29 mouse cellular contexts compared by ENCODE assay signal in the genomic region with DNA sequence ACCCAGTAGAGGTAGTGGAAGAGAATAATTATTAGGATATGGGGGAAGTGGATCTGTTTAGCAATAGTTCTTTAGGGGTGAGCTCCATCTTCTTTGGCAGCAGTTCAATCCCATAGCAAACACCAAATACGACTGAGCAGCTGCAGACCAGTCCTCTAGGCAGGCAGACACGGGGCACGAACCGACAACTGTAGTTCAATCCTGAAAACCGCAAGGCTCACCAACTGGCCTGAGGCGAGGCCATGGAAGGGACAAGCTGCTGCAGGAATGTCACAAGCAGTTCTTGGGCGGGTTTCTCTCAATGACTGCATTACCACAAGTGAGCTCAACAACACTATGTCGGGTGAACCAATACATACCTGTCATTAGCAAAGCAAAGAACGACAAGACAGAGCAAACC. TPM values are rescaled to one million over a fixed set of nuclear protein-coding genes. Genes with fewer than 3 reads are reported as not detected.
"Had no signal": no experiment of that assay in that cellular context is flagged by ENCODE, and none has a peak within 500 bp of the region (broad histone marks: within the 10 kb centered on the region; RNA-seq: fewer than 3 reads in every experiment).

No protein-coding gene starts in this region.

- H3K4me3 ChIP-seq: heart, embryonic 10.5 days; heart, embryonic 12.5 days; heart, embryonic 13.5 days; heart, embryonic 15.5 days; hindbrain, embryonic 10.5 days; hindbrain, embryonic 12.5 days; hindbrain, embryonic 13.5 days; hindbrain, embryonic 15.5 days; intestine, embryonic 15.5 days; kidney, embryonic 15.5 days; layer of hippocampus, adult 2 months had no signal

- H3K36me3 ChIP-seq: heart, embryonic 10.5 days; heart, embryonic 12.5 days; heart, embryonic 13.5 days; heart, embryonic 15.5 days; hindbrain, embryonic 10.5 days; hindbrain, embryonic 12.5 days; hindbrain, embryonic 13.5 days; hindbrain, embryonic 15.5 days; intestine, embryonic 15.5 days; kidney, embryonic 15.5 days had no signal

- DNase-seq: heart, postnatal 10 days; heart, postnatal 14 days; heart, postnatal 36 days; heart, postnatal 4 days; kidney, adult 11 months; kidney, adult 18-20 months; kidney, adult 2 months; kidney, adult 8-10 months; kidney, adult 9 months; kidney, postnatal 10 days; kidney, postnatal 14 days; kidney, postnatal 36 days; kidney, postnatal 4 days; layer of hippocampus, adult 9-11 months; layer of hippocampus, postnatal 36 days had no signal

- H3K4me2 ChIP-seq: heart, embryonic 11.5 days; heart, embryonic 12.5 days; heart, embryonic 13.5 days; heart, embryonic 15.5 days; hindbrain, embryonic 12.5 days; hindbrain, embryonic 13.5 days; hindbrain, embryonic 14.5 days; hindbrain, embryonic 15.5 days; intestine, embryonic 15.5 days; kidney, embryonic 15.5 days had no signal

RNA-seq across cellular contexts. Expression of a gene that starts 3.7 kb away (rescaled TPM):
- polyA plus RNA-seq: inflammation-experienced regulatory T-cells, adult 6 months had no signal
